Mouse (Mus musculus): Measurements from ENCODE around the gene Taz. TPM values are rescaled to one million over a fixed set of nuclear protein-coding genes. Genes with fewer than 3 reads are reported as not detected.

Gene Taz
- polyA plus RNA-seq, 1 experiment from 2014 or later, result 65.2 TPM

DNA sequence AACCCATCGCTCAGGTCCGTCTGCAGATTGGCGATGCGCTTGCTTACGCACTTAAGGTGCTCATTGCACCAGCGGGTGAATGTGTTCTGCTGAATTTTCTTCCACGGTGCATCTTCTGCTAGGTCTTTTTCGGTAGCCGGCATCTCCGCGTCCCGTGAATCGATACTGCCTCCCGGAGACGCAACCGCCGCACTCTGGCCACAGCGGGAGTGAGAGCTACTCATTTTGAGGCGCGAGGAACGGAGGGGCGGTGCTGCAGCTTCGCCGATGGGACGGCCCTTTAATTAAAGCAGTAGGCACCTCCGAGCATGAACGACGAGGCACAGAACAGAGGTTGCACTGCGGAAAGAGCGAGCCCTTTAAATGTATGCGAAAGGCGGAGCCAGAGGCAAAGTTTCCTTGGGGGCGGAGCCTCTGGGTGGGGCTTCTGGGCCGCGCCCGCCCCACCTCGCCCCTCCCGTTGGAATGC is 35.5 kb upstream of the Taz start:
- peak overlapping the region; percentile 60 for H3K4me3 ChIP-seq (ENCODE audit: low read depth, low read length)
- ATAC-seq (replicated peaks; ENCODE audit: insufficient number of reproducible peaks, low FRiP score, low TSS enrichment, low read depth) (peak; percentile 77), DNase-seq (ENCODE audit: low spot score) (peak; percentile 92)
- H3K36me3 ChIP-seq (replicated peaks; ENCODE audit: control insufficient read depth, insufficient read depth, low read depth, low read length), result peaks cover 3% of the 10 kb centered on the region; the same call in 1 of the 2 replicates
- H3K27me3 ChIP-seq (ENCODE audit: control insufficient read depth, insufficient read depth, low read length), result no peaks in the 10 kb centered on the region
- no peak overlapping the region; the same call in 1 of the 2 replicates for H3K4me2 ChIP-seq (ENCODE audit: low read depth, low read length)
- peak overlapping the region; percentile 76 for H3K27ac ChIP-seq (replicated peaks; ENCODE audit: low read depth, low read length)
- WGBS, result 17% methylated on average over 37 of the region's 38 CpGs
- no peaks in the 10 kb centered on the region for H3K4me1 ChIP-seq (ENCODE audit: control insufficient read depth, insufficient read depth, low read length)
- peak overlapping the region; percentile 76 for H3K9ac ChIP-seq (replicated peaks; ENCODE audit: low read length)
- no peaks in the 10 kb centered on the region for H3K9me3 ChIP-seq (replicated peaks; ENCODE audit: control insufficient read depth, low read length)

DNA sequence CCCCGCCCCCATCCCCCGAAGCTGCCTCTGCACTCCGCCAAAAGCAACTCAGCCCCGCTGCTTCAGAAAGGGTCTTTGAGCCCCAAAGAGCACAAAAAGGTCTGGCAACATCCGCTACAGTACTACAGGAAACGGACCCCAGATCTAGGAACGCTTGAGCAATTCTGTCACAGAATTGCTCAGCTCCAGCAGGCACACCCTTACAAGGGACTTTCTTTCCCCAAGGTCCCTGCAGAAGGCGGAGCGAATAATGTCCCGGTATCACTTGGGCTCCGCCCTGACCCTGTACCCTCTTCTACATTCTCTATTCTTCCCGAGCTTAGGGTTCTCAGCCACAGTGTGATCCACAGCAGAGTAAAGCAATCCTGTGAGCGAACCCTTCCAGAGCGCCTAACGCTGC is 35.0 kb upstream of the Taz start:
- peak overlapping the region; percentile 33 for H3K4me2 ChIP-seq (ENCODE audit: low read depth, low read length)
- peak; percentile 35 for ATAC-seq (replicated peaks; ENCODE audit: insufficient number of reproducible peaks, low FRiP score, low TSS enrichment, low read depth)
- no peaks in the 10 kb centered on the region for H3K27me3 ChIP-seq (ENCODE audit: control insufficient read depth, insufficient read depth, low read length)
- H3K4me1 ChIP-seq (ENCODE audit: control insufficient read depth, insufficient read depth, low read length), result no peaks in the 10 kb centered on the region
- no peaks in the 10 kb centered on the region for H3K9me3 ChIP-seq (replicated peaks; ENCODE audit: control insufficient read depth, low read length)
- no peak for DNase-seq (ENCODE audit: low spot score)
- H3K4me3 ChIP-seq (ENCODE audit: low read depth, low read length), result peak overlapping the region; percentile 60
- H3K36me3 ChIP-seq (replicated peaks; ENCODE audit: control insufficient read depth, insufficient read depth, low read depth, low read length), result no peaks in the 10 kb centered on the region; the same call in 1 of the 2 replicates
- H3K9ac ChIP-seq (replicated peaks; ENCODE audit: low read length), result peak overlapping the region; percentile 51
- WGBS, result 18% methylated on average over 13 of the region's 15 CpGs
- peak overlapping the region; percentile 59; the same call in 1 of the 2 replicates for H3K27ac ChIP-seq (replicated peaks; ENCODE audit: low read depth, low read length)

DNA sequence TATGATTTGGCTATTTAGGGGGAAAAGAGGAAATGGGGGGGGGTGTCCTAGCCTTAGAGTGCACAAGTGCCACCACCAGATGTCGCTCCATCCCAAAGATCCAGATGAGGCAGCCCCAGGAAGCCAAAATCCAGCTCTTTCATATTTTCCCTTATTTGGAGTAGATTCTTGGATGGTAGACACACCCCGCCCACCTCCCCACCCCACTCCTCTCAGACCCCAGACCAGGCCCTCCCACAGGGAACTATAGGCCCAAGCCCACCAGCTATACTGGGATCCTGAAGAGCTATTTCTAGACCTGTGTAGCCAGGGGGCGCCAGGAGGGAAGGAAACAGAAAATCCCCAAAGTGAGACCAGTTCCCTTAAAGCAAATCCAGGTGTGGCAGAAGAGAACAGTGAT is 33.1 kb upstream of the Taz start:
- no peak overlapping the region for H3K4me2 ChIP-seq (ENCODE audit: low read depth, low read length)
- H3K9me3 ChIP-seq (replicated peaks; ENCODE audit: control insufficient read depth, low read length), result no peaks in the 10 kb centered on the region
- no peaks in the 10 kb centered on the region for H3K36me3 ChIP-seq (replicated peaks; ENCODE audit: control insufficient read depth, insufficient read depth, low read depth, low read length)
- DNase-seq (ENCODE audit: low spot score) (peak; percentile 83), ATAC-seq (replicated peaks; ENCODE audit: insufficient number of reproducible peaks, low FRiP score, low TSS enrichment, low read depth) (no peak)
- no peak overlapping the region for H3K4me3 ChIP-seq (ENCODE audit: low read depth, low read length)
- H3K4me1 ChIP-seq (ENCODE audit: control insufficient read depth, insufficient read depth, low read length), result no peaks in the 10 kb centered on the region
- no peak overlapping the region for H3K9ac ChIP-seq (replicated peaks; ENCODE audit: low read length)
- 2% methylated on average over 3 of the region's 3 CpGs for WGBS
- no peaks in the 10 kb centered on the region for H3K27me3 ChIP-seq (ENCODE audit: control insufficient read depth, insufficient read depth, low read length)
- no peak overlapping the region for H3K27ac ChIP-seq (replicated peaks; ENCODE audit: low read depth, low read length)

DNA sequence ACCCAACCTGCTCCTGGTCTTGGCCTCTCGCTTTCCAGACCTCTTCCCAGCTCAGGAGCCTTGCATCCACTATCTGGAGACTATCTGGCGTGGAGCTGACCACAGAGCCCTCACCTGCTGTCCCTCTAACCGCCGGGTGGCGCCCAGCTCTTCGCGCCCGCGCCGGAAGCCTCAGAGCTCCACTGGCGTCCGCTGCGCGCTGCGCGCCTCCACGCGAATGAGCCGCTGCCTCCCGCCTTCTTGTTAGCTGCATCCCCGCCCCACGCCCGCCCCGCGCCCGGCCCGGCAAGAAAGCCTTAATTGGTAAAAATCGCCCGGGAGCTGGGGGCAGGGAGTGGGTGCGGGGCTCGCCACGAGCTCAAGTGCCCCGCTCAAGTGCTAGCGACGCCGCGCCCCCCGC is 32.1 kb upstream of the Taz start, which contains the start of gene Flna:
Flna (minus strand) TSS at position 206 of the 400 bp plus-strand sequence.
- H3K36me3 ChIP-seq (replicated peaks; ENCODE audit: control insufficient read depth, insufficient read depth, low read depth, low read length), result no peaks in the 10 kb centered on the region
- no peaks in the 10 kb centered on the region for H3K9me3 ChIP-seq (replicated peaks; ENCODE audit: control insufficient read depth, low read length)
- peak within 1 kb of the TSS; percentile 64 for H3K4me2 ChIP-seq (ENCODE audit: low read depth, low read length)
- peak within 1 kb of the TSS; percentile 33 for H3K4me3 ChIP-seq (ENCODE audit: low read depth, low read length)
- peak; percentile 61 for DNase-seq (ENCODE audit: low spot score)
- 13% methylated on average over 38 of the region's 38 CpGs for WGBS
- H3K27me3 ChIP-seq (ENCODE audit: control insufficient read depth, insufficient read depth, low read length), result no peaks in the 10 kb centered on the region
- H3K9ac ChIP-seq (replicated peaks; ENCODE audit: low read length), result peak within 1 kb of the TSS; percentile 51
- H3K27ac ChIP-seq (replicated peaks; ENCODE audit: low read depth, low read length), result no peak within 1 kb of the TSS
- no peak for ATAC-seq (replicated peaks; ENCODE audit: insufficient number of reproducible peaks, low FRiP score, low TSS enrichment, low read depth)
- H3K4me1 ChIP-seq (ENCODE audit: control insufficient read depth, insufficient read depth, low read length), result no peaks in the 10 kb centered on the region

DNA sequence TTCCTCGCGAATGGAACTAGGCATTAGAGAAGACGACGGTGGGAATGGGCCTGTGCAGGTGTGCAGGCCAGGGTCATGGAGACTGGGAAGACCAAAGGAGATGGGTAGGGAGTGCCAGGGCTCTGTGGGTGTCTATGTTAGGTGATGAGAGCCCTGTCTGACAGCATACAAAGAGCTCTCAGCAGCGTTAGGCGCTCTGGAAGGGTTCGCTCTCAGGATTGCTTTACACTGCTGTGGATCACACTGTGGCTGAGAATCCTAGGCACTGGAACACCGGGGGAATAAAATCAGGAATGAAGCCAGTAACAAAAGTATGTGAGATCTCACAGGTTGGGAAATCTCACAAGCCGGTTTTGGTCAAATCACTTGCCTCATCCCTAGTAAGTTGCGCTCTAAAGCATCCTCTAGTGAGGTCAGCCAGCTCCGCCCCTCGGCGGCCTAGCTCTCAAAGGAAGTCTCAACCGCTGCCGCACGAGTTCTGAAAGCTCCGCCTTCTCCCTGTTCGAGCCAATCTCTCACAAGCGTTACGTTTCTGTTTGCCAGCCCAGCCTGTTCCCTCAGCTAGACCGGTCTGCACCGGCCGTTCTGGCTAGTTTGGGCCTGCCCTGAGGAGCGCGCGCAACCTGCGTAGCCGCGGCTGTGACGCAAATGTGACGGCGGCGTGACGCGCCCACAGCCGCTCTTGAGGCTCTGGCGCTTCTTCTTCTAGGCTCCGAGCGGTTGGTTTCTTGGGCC is 27.4 kb upstream of the Taz start, which contains the start of gene Emd:
Emd (plus strand) TSS at position 535 of the 735 bp plus-strand sequence.
- no peaks in the 10 kb centered on the region for H3K4me1 ChIP-seq (ENCODE audit: control insufficient read depth, insufficient read depth, low read length)
- 24% methylated on average over 39 of the region's 39 CpGs for WGBS
- peak; percentile 99 for ATAC-seq (replicated peaks; ENCODE audit: insufficient number of reproducible peaks, low FRiP score, low TSS enrichment, low read depth)

DNA sequence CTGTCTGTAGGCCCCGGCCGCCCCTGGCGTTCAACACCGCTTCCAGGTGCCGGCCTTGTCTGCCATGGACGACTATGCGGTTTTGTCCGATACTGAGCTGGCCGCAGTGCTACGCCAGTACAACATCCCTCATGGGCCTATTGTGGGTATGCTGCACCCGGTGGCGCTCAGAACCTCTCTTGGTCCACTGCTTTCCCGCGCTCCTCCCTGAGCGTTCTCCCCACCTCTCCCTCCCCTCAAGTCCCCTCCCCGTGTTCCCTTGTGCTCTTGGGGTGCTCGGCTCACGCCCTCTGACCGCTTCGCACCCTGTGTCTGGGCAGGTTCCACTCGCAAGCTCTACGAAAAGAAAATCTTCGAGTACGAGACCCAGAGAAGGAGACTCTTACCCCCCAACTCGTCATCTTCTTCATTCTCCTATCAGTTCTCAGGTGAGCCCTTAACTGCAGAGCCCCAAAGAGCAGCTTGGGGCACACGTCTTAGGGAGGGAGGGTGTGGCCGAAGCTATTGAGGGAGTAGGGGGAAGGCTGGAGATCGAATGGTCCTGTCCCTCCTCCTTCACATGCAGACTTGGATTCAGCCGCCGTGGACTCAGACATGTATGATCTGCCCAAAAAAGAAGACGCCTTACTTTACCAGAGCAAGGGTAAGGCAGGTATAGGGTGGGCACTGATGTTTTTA is 26.7 kb upstream of the Taz start:
- DNase-seq (ENCODE audit: low spot score) (no peak), ATAC-seq (replicated peaks; ENCODE audit: insufficient number of reproducible peaks, low FRiP score, low TSS enrichment, low read depth) (peak; percentile 66; the same call in 1 of the 2 replicates)
- H3K4me1 ChIP-seq (ENCODE audit: control insufficient read depth, insufficient read depth, low read length), result no peaks in the 10 kb centered on the region
- H3K9ac ChIP-seq (replicated peaks; ENCODE audit: low read length), result peak overlapping the region; percentile 68
- H3K4me2 ChIP-seq (ENCODE audit: low read depth, low read length), result peak overlapping the region; percentile 55
- peak overlapping the region; percentile 60 for H3K4me3 ChIP-seq (ENCODE audit: low read depth, low read length)
- 20% methylated on average over 28 of the region's 31 CpGs for WGBS
- H3K36me3 ChIP-seq (replicated peaks; ENCODE audit: control insufficient read depth, insufficient read depth, low read depth, low read length), result no peaks in the 10 kb centered on the region
- H3K27ac ChIP-seq (replicated peaks; ENCODE audit: low read depth, low read length), result peak overlapping the region; percentile 38; the same call in 1 of the 2 replicates
- H3K27me3 ChIP-seq (ENCODE audit: control insufficient read depth, insufficient read depth, low read length), result no peaks in the 10 kb centered on the region
- H3K9me3 ChIP-seq (replicated peaks; ENCODE audit: control insufficient read depth, low read length), result no peaks in the 10 kb centered on the region

More for the DNA sequence above, 27.4 kb upstream of the Taz start, which contains the start of gene Emd:
- no peaks in the 10 kb centered on the region for H3K9me3 ChIP-seq (replicated peaks; ENCODE audit: control insufficient read depth, low read length)
- H3K36me3 ChIP-seq (replicated peaks; ENCODE audit: control insufficient read depth, insufficient read depth, low read depth, low read length), result no peaks in the 10 kb centered on the region
- H3K4me2 ChIP-seq (ENCODE audit: low read depth, low read length), result peak within 1 kb of the TSS; percentile 55
- peak within 1 kb of the TSS; percentile 68 for H3K9ac ChIP-seq (replicated peaks; ENCODE audit: low read length)
- peak; percentile 91 for DNase-seq (ENCODE audit: low spot score)
- H3K27ac ChIP-seq (replicated peaks; ENCODE audit: low read depth, low read length), result peak within 1 kb of the TSS; percentile 38; the same call in 1 of the 2 replicates
- H3K4me3 ChIP-seq (ENCODE audit: low read depth, low read length), result peak within 1 kb of the TSS; percentile 60
- no peaks in the 10 kb centered on the region for H3K27me3 ChIP-seq (ENCODE audit: control insufficient read depth, insufficient read depth, low read length)

DNA sequence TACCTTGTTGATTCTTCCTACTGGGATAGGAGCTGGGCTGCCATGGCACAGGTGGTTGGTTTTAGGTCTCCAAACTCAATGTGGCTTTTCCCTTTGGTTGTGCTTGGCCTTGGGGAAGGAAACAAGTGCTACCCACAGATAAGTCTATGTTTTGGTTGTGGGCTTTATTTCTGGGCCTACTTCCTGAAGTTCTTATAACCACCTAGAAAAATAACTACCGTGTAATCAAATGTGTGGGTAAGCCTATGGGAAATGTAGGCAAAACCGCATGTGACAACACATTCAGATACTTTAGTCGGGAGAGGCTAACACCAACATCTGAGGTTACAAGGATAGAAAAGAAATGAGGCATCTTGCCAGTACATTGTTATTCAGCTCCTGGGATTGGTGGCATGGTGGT is 24.0 kb upstream of the Taz start:
- no peaks in the 10 kb centered on the region for H3K36me3 ChIP-seq (replicated peaks; ENCODE audit: control insufficient read depth, insufficient read depth, low read depth, low read length)
- no peak overlapping the region for H3K4me3 ChIP-seq (ENCODE audit: low read depth, low read length)
- no peaks in the 10 kb centered on the region for H3K9me3 ChIP-seq (replicated peaks; ENCODE audit: control insufficient read depth, low read length)
- 88% methylated on average over 3 of the region's 3 CpGs for WGBS
- DNase-seq (ENCODE audit: low spot score), result no peak
- H3K9ac ChIP-seq (replicated peaks; ENCODE audit: low read length), result no peak overlapping the region
- H3K4me2 ChIP-seq (ENCODE audit: low read depth, low read length), result no peak overlapping the region
- H3K4me1 ChIP-seq (ENCODE audit: control insufficient read depth, insufficient read depth, low read length), result no peaks in the 10 kb centered on the region
- no peak overlapping the region for H3K27ac ChIP-seq (replicated peaks; ENCODE audit: low read depth, low read length)
- H3K27me3 ChIP-seq (ENCODE audit: control insufficient read depth, insufficient read depth, low read length), result no peaks in the 10 kb centered on the region
- no peak for ATAC-seq (replicated peaks; ENCODE audit: insufficient number of reproducible peaks, low FRiP score, low TSS enrichment, low read depth)

GRCm38 (mm10) chrX:74269736-74270061 is 12.0 kb upstream of the Taz start:
- peak overlapping the region; percentile 54 for H3K4me3 ChIP-seq (ENCODE audit: low read depth, low read length)
- ATAC-seq (replicated peaks; ENCODE audit: insufficient number of reproducible peaks, low FRiP score, low TSS enrichment, low read depth), result peak; percentile 30; the same call in 1 of the 2 replicates
- H3K4me1 ChIP-seq (ENCODE audit: control insufficient read depth, insufficient read depth, low read length), result no peaks in the 10 kb centered on the region
- H3K9me3 ChIP-seq (replicated peaks; ENCODE audit: control insufficient read depth, low read length), result no peaks in the 10 kb centered on the region
- H3K9ac ChIP-seq (replicated peaks; ENCODE audit: low read length), result peak overlapping the region; percentile 60
- H3K27me3 ChIP-seq (ENCODE audit: control insufficient read depth, insufficient read depth, low read length), result no peaks in the 10 kb centered on the region
- DNase-seq (ENCODE audit: low spot score), result no peak
- peak overlapping the region; percentile 75 for H3K27ac ChIP-seq (replicated peaks; ENCODE audit: low read depth, low read length)
- H3K4me2 ChIP-seq (ENCODE audit: low read depth, low read length), result peak overlapping the region; percentile 42
- WGBS, result 27% methylated on average over 3 of the region's 3 CpGs
- H3K36me3 ChIP-seq (replicated peaks; ENCODE audit: control insufficient read depth, insufficient read depth, low read depth, low read length), result no peaks in the 10 kb centered on the region
